Mouse (Mus musculus): Measurements from ENCODE around the gene Med16. TPM values are rescaled to one million over a fixed set of nuclear protein-coding genes. Genes with fewer than 3 reads are reported as not detected.

Med16 gene
- polyA plus RNA-seq, 1 experiment from 2014 or later: 48.2 TPM

GRCm38 (mm10) chr10:79862049-79862788 is 46.5 kb downstream of the Med16 start:
- 72% methylated on average over 23 of the region's 23 CpGs for WGBS
- peaks cover 27% of the 10 kb centered on the region for H3K4me1 ChIP-seq (ENCODE audit: control insufficient read depth, insufficient read depth, low read depth, low read length)

GRCm38 (mm10) chr10:79861230-79862048 is 47.3 kb downstream of the Med16 start:
- Histone ChIP-seq H3K4me2 (ENCODE audit: low read length) (no peak overlapping the region), H3K27me3 (replicated peaks; ENCODE audit: control insufficient read depth, insufficient read depth, low read length) (no peaks in the 10 kb centered on the region), H3K9ac (ENCODE audit: low read depth, low read length) (no peak overlapping the region), H3K4me1 (ENCODE audit: control insufficient read depth, insufficient read depth, low read depth, low read length) (peaks cover 35% of the 10 kb centered on the region), H3K9me3 (ENCODE audit: control insufficient read depth, low read length) (no peaks in the 10 kb centered on the region), H3K27ac (ENCODE audit: low read depth, low read length) (no peak overlapping the region), H3K36me3 (ENCODE audit: control insufficient read depth, insufficient read depth, low read length) (peaks cover 52% of the 10 kb centered on the region), H3K4me3 (ENCODE audit: low read length) (no peak overlapping the region)
- ATAC-seq: no peak
- WGBS: 71% methylated on average over 25 of the region's 25 CpGs

More at GRCm38 (mm10) chr10:79862049-79862788, 46.5 kb downstream of the Med16 start:
- H3K9me3 ChIP-seq (ENCODE audit: control insufficient read depth, low read length): no peaks in the 10 kb centered on the region
- no peak overlapping the region; the same call in 1 of the 2 replicates for H3K9ac ChIP-seq (ENCODE audit: low read depth, low read length)
- ATAC-seq: no peak
- peaks cover 56% of the 10 kb centered on the region for H3K36me3 ChIP-seq (ENCODE audit: control insufficient read depth, insufficient read depth, low read length)
- H3K4me3 ChIP-seq (ENCODE audit: low read length): no peak overlapping the region
- H3K27me3 ChIP-seq (replicated peaks; ENCODE audit: control insufficient read depth, insufficient read depth, low read length): no peaks in the 10 kb centered on the region
- no peak overlapping the region; the same call in 1 of the 2 replicates for H3K27ac ChIP-seq (ENCODE audit: low read depth, low read length)
- no peak overlapping the region for H3K4me2 ChIP-seq (ENCODE audit: low read length)

GRCm38 (mm10) chr10:79860079-79860911 is 48.4 kb downstream of the Med16 start:
- H3K9ac ChIP-seq (ENCODE audit: low read depth, low read length): no peak overlapping the region; the same call in 1 of the 2 replicates

DNA sequence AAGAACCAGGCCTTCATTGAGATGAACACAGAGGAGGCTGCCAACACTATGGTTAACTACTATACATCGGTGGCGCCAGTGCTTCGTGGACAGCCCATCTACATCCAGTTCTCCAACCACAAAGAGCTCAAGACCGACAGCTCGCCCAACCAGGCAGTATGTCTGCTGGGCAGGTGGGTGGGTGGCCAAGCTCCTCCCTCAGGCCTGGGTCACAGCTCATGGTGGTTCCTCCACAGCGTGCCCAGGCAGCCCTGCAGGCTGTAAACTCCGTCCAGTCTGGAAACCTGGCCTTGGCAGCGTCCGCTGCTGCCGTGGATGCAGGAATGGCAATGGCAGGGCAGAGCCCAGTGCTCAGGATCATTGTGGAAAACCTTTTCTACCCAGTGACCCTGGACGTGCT is 49.6 kb downstream of the Med16 start:
- no peaks in the 10 kb centered on the region for H3K27me3 ChIP-seq (replicated peaks; ENCODE audit: control insufficient read depth, insufficient read depth, low read length)
- no peaks in the 10 kb centered on the region for H3K9me3 ChIP-seq (ENCODE audit: control insufficient read depth, low read length)
- no peak overlapping the region for H3K4me3 ChIP-seq (ENCODE audit: low read length)
- no peak overlapping the region for H3K4me2 ChIP-seq (ENCODE audit: low read length)
- H3K9ac ChIP-seq (ENCODE audit: low read depth, low read length): no peak overlapping the region; the same call in 1 of the 2 replicates
- peaks cover 45% of the 10 kb centered on the region for H3K4me1 ChIP-seq (ENCODE audit: control insufficient read depth, insufficient read depth, low read depth, low read length)
- WGBS: 81% methylated on average over 11 of the region's 11 CpGs
- 0 out of 2 replicates have a peak overlapping the region, but pooled peaks have one; percentile 7 for H3K27ac ChIP-seq (ENCODE audit: low read depth, low read length)
- ATAC-seq: no peak
- peaks cover 40% of the 10 kb centered on the region for H3K36me3 ChIP-seq (ENCODE audit: control insufficient read depth, insufficient read depth, low read length)

More at GRCm38 (mm10) chr10:79860079-79860911, 48.4 kb downstream of the Med16 start:
- Histone ChIP-seq H3K4me1 (ENCODE audit: control insufficient read depth, insufficient read depth, low read depth, low read length) (peaks cover 45% of the 10 kb centered on the region), H3K4me2 (ENCODE audit: low read length) (no peak overlapping the region), H3K4me3 (ENCODE audit: low read length) (no peak overlapping the region), H3K9me3 (ENCODE audit: control insufficient read depth, low read length) (no peaks in the 10 kb centered on the region), H3K36me3 (ENCODE audit: control insufficient read depth, insufficient read depth, low read length) (peaks cover 41% of the 10 kb centered on the region), H3K27me3 (replicated peaks; ENCODE audit: control insufficient read depth, insufficient read depth, low read length) (no peaks in the 10 kb centered on the region), H3K27ac (ENCODE audit: low read depth, low read length) (no peak overlapping the region)
- WGBS: 93% methylated on average over 26 of the region's 26 CpGs
- ATAC-seq: no peak

- H3K4me1 ChIP-seq (ENCODE audit: control insufficient read depth, insufficient read depth, low read depth, low read length): peaks cover 45% of the 10 kb centered on the region
- H3K27me3 ChIP-seq (replicated peaks; ENCODE audit: control insufficient read depth, insufficient read depth, low read length): no peaks in the 10 kb centered on the region
- WGBS: 42% methylated on average over 17 of the region's 17 CpGs
- H3K27ac ChIP-seq (ENCODE audit: low read depth, low read length): peak overlapping the region; percentile 26
- peak overlapping the region; percentile 4; the same call in 1 of the 2 replicates for H3K4me3 ChIP-seq (ENCODE audit: low read length)
- H3K36me3 ChIP-seq (ENCODE audit: control insufficient read depth, insufficient read depth, low read length): peaks cover 40% of the 10 kb centered on the region
- H3K4me2 ChIP-seq (ENCODE audit: low read length): peak overlapping the region; percentile 76
- no peak for ATAC-seq
- no peak overlapping the region for H3K9ac ChIP-seq (ENCODE audit: low read depth, low read length)
- H3K9me3 ChIP-seq (ENCODE audit: control insufficient read depth, low read length): no peaks in the 10 kb centered on the region
These were observed 50.2 kb downstream of the Med16 start for GRCm38 (mm10) chr10:79858416-79859074.

GRCm38 (mm10) chr10:79857894-79858293 is 50.8 kb downstream of the Med16 start:
- H3K4me1 ChIP-seq (ENCODE audit: control insufficient read depth, insufficient read depth, low read depth, low read length): peaks cover 48% of the 10 kb centered on the region
- H3K27ac ChIP-seq (ENCODE audit: low read depth, low read length): peak overlapping the region; percentile 26
- H3K9me3 ChIP-seq (ENCODE audit: control insufficient read depth, low read length): no peaks in the 10 kb centered on the region
- peak overlapping the region; percentile 41; the same call in 1 of the 2 replicates for H3K9ac ChIP-seq (ENCODE audit: low read depth, low read length)
- H3K4me2 ChIP-seq (ENCODE audit: low read length): peak overlapping the region; percentile 76
- H3K27me3 ChIP-seq (replicated peaks; ENCODE audit: control insufficient read depth, insufficient read depth, low read length): no peaks in the 10 kb centered on the region
- H3K4me3 ChIP-seq (ENCODE audit: low read length): peak overlapping the region; percentile 9
- no peak for ATAC-seq
- whole genome bisulfite sequencing: 61% methylated on average over 2 of the region's 2 CpGs
- peaks cover 38% of the 10 kb centered on the region for H3K36me3 ChIP-seq (ENCODE audit: control insufficient read depth, insufficient read depth, low read length)

DNA sequence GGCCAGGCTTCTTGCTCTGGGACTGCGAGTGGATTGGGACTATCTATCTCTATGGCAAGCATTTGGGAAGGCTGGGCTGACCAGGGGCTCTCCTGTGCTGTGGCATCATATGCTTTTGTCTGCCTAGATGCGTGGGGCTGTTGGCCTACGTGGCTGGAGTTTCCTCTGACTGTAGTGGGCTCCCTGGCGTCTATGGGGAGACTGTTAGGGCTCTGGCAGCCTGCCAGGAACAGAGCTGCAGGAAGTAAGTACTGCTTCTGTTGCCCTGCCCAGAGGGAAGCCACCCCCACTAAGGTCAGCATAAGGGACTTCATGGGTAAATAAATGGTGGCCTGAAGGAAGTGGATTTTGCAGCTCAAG is 51.3 kb downstream of the Med16 start:
- no peak for ATAC-seq
- Histone ChIP-seq H3K9ac (ENCODE audit: low read depth, low read length) (peak overlapping the region; percentile 41; the same call in 1 of the 2 replicates), H3K4me2 (ENCODE audit: low read length) (peak overlapping the region; percentile 76), H3K27ac (ENCODE audit: low read depth, low read length) (no peak overlapping the region; the same call in 1 of the 2 replicates), H3K27me3 (replicated peaks; ENCODE audit: control insufficient read depth, insufficient read depth, low read length) (no peaks in the 10 kb centered on the region), H3K4me3 (ENCODE audit: low read length) (peak overlapping the region; percentile 93), H3K36me3 (ENCODE audit: control insufficient read depth, insufficient read depth, low read length) (peaks cover 34% of the 10 kb centered on the region), H3K9me3 (ENCODE audit: control insufficient read depth, low read length) (no peaks in the 10 kb centered on the region), H3K4me1 (ENCODE audit: control insufficient read depth, insufficient read depth, low read depth, low read length) (peaks cover 53% of the 10 kb centered on the region)
- 18% methylated on average over 4 of the region's 4 CpGs for WGBS

DNA sequence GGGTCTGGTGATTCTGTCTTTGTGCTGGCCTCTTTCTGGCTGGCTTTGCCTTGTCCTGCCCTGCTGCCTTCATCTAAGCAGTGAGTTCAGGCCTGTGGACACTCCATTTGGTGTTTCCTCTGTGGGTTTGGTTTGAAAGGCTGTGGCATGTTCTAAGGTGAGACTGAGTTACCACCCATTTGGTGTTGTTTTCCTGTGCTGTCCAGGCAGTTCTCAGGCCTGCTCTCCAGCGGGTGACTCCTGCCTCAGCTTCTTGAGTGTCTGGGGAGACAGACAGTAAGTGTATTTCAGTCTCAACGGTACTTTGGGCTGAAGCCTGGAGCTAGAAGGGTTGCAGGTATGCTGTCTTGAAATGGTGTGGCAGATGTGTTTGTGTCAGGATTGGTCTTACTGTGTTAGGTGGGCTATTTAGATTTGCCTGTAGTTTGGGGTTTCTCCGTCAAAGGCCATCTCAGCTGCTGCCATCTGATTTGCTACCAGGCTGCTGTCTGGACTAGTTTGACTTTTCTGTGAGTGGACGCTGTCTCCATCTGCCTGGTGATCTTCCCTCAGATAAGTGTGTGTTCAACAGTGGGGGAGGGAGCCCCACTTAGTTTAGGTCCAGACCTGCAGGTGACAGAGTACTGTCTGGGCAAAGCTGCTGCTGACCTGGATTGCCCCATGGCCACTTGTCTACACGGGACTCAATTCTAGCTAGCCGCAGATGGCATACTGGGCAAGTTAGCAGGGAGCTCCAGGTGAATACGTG is 51.8 kb downstream of the Med16 start:
- Histone ChIP-seq H3K9ac (ENCODE audit: low read depth, low read length) (peak overlapping the region; percentile 97), H3K4me2 (ENCODE audit: low read length) (peak overlapping the region; percentile 76), H3K9me3 (ENCODE audit: control insufficient read depth, low read length) (no peaks in the 10 kb centered on the region), H3K27me3 (replicated peaks; ENCODE audit: control insufficient read depth, insufficient read depth, low read length) (no peaks in the 10 kb centered on the region), H3K27ac (ENCODE audit: low read depth, low read length) (peak overlapping the region; percentile 13; the same call in 1 of the 2 replicates), H3K36me3 (ENCODE audit: control insufficient read depth, insufficient read depth, low read length) (peaks cover 28% of the 10 kb centered on the region), H3K4me1 (ENCODE audit: control insufficient read depth, insufficient read depth, low read depth, low read length) (peaks cover 59% of the 10 kb centered on the region), H3K4me3 (ENCODE audit: low read length) (peak overlapping the region; percentile 93)
- WGBS: 43% methylated on average over 7 of the region's 7 CpGs
- no peak for ATAC-seq
